Mouse (Mus musculus) olfactory bulb, adult 2 months (tissue): ENCODE measurements around the gene Dbi. TPM values are rescaled to one million over a fixed set of nuclear protein-coding genes. Genes with fewer than 3 reads are reported as not detected.

Experiments
- H3K27ac ChIP-seq: fragments of 200-500 bp; 2 replicates; pipeline ENCODE4 v1.5.1; 2012; ENCODE audit warnings: low read depth, low read length; ENCODE audit not compliant: insufficient read depth
- H3K4me1 ChIP-seq: fragments of 200-500 bp; 2 replicates; pipeline ENCODE4 v1.6.1; 2012; ENCODE audit warnings: low read length; ENCODE audit not compliant: control insufficient read depth, insufficient read depth
- H3K4me3 ChIP-seq: fragments of 200-500 bp; 2 replicates; pipeline ENCODE4 v1.5.1; 2012; ENCODE audit warnings: mild to moderate bottlenecking, low read depth, low read length, moderate library complexity; ENCODE audit not compliant: insufficient read depth
- CTCF ChIP-seq: fragments of 200-500 bp; IDR thresholded peaks from 2 replicates; pipeline ENCODE4 v1.5.1; 2012; ENCODE audit warnings: low read depth, mild to moderate bottlenecking, low read length, moderate library complexity; ENCODE audit not compliant: insufficient read depth
- POLR2A ChIP-seq: fragments of 200-500 bp; IDR thresholded peaks from 2 replicates; pipeline ENCODE4 v1.6.1; 2012; ENCODE audit warnings: mild to moderate bottlenecking, low read depth, low read length, moderate library complexity; ENCODE audit not compliant: insufficient read depth
- WGBS: fragments of 180-500 bp; shearing (Covaris S2); methylation state at CpG from one replicate; pipeline ENCODE4 v1.1.7; 2018; 5-methylcytosine and 5-hydroxymethylcytosine counted together
- polyA plus RNA-seq: library from polyadenylated mRNA; stranded (reverse); fragments of >200 nt; gene quantifications from 2 replicates; pipeline ENCODE4 v1.2.4, GENCODE M21; 2012; ENCODE audit warnings: low replicate concordance; ENCODE audit not compliant: missing spikeins, insufficient read depth, insufficient read length

Dbi gene
- not detected in 2 replicates for polyA plus RNA-seq

- H3K4me3 ChIP-seq = peak within 1 kb of the TSS; percentile 91
- H3K27ac ChIP-seq = peak within 1 kb of the TSS; percentile 89
- under 1% methylated on average over 52 of the region's 52 CpGs for WGBS
- TF ChIP-seq CTCF (no peak), POLR2A (peak; percentile 84)
- peaks cover 23% of the 10 kb centered on the region for H3K4me1 ChIP-seq
Observed at GRCm38 (mm10) chr1:120120969-120121811, at the start of gene Dbi, which contains the start of gene 3110009E18Rik. Dbi (minus strand) TSS chr1:120121078. 3110009E18Rik (plus strand) TSS chr1:120121187.

GRCm38 (mm10) chr1:120170307-120170706 is 49.4 kb upstream of the Dbi start:
- no peak for TF ChIP-seq CTCF
- no peak for TF ChIP-seq POLR2A
- Histone ChIP-seq H3K4me1 (no peaks in the 10 kb centered on the region), H3K27ac (no peak overlapping the region), H3K4me3 (no peak overlapping the region)
- 92% methylated on average over 7 of the region's 7 CpGs for WGBS

- Histone ChIP-seq H3K4me3 (no peak overlapping the region), H3K4me1 (no peaks in the 10 kb centered on the region), H3K27ac (no peak overlapping the region)
- TF ChIP-seq POLR2A (no peak), CTCF (no peak)
- 87% methylated on average over 7 of the region's 7 CpGs for WGBS
Observed at GRCm38 (mm10) chr1:120168674-120169073, 47.8 kb upstream of the Dbi start.

- Histone ChIP-seq H3K27ac (no peak overlapping the region), H3K4me3 (no peak overlapping the region), H3K4me1 (no peaks in the 10 kb centered on the region)
- WGBS = 86% methylated on average over 4 of the region's 4 CpGs
- TF ChIP-seq CTCF = no peak
- TF ChIP-seq POLR2A = no peak
Observed at GRCm38 (mm10) chr1:120168016-120168415, 47.1 kb upstream of the Dbi start.

- 81% methylated on average over 1 of the region's 1 CpGs for WGBS
- no peaks in the 10 kb centered on the region for H3K4me1 ChIP-seq
- no peak overlapping the region for H3K4me3 ChIP-seq
- TF ChIP-seq POLR2A = no peak
- no peak for TF ChIP-seq CTCF
- no peak overlapping the region for H3K27ac ChIP-seq
Observed at GRCm38 (mm10) chr1:120162616-120163015, 41.7 kb upstream of the Dbi start.

- no peak overlapping the region for H3K4me3 ChIP-seq
- WGBS = 98% methylated on average over 5 of the region's 5 CpGs
- no peak for TF ChIP-seq CTCF
- no peak for TF ChIP-seq POLR2A
- H3K27ac ChIP-seq = no peak overlapping the region
- no peaks in the 10 kb centered on the region for H3K4me1 ChIP-seq
Observed at GRCm38 (mm10) chr1:120161502-120161901, 40.6 kb upstream of the Dbi start.

GRCm38 (mm10) chr1:120158474-120159127 is 37.7 kb upstream of the Dbi start:
- no peak for TF ChIP-seq CTCF
- TF ChIP-seq POLR2A = no peak
- 95% methylated on average over 9 of the region's 9 CpGs for WGBS
- H3K4me3 ChIP-seq = no peak overlapping the region
- no peak overlapping the region for H3K27ac ChIP-seq
- no peaks in the 10 kb centered on the region for H3K4me1 ChIP-seq

- Histone ChIP-seq H3K27ac (no peak overlapping the region), H3K4me3 (no peak overlapping the region), H3K4me1 (no peaks in the 10 kb centered on the region)
- WGBS = 5% methylated on average over 1 of the region's 1 CpGs
- TF ChIP-seq POLR2A (no peak), CTCF (peak; percentile 53; the same call in 1 of the 2 replicates)
Observed at GRCm38 (mm10) chr1:120155325-120155724, 34.4 kb upstream of the Dbi start.

- no peaks in the 10 kb centered on the region for H3K4me1 ChIP-seq
- TF ChIP-seq CTCF (no peak), POLR2A (no peak)
- H3K27ac ChIP-seq = no peak overlapping the region
- H3K4me3 ChIP-seq = no peak overlapping the region
Observed at GRCm38 (mm10) chr1:120154232-120154631, 33.4 kb upstream of the Dbi start.
